Mouse (Mus musculus): Measurements from ENCODE around the gene Prkd2.

Prkd2 gene

GRCm38 (mm10) chr7:16859902-16860651 lies 17.4 kb downstream of the Prkd2 start:
- no peak for DNase-seq (ENCODE audit: low read depth, low spot score)

GRCm38 (mm10) chr7:16867488-16867887 lies 24.8 kb downstream of the Prkd2 start:
- no peak for DNase-seq (ENCODE audit: low read depth, low spot score)

GRCm38 (mm10) chr7:16869497-16869896 lies 26.8 kb downstream of the Prkd2 start:
- DNase-seq (ENCODE audit: low read depth, low spot score), result no peak

- no peak for DNase-seq (ENCODE audit: low read depth, low spot score)
These were observed 28.9 kb downstream of the Prkd2 start for GRCm38 (mm10) chr7:16871600-16871999.

- DNase-seq (ENCODE audit: low read depth, low spot score), result no peak
These were observed 29.8 kb downstream of the Prkd2 start for GRCm38 (mm10) chr7:16872478-16872877.

- DNase-seq (ENCODE audit: low read depth, low spot score), result no peak
These were observed 30.7 kb downstream of the Prkd2 start for GRCm38 (mm10) chr7:16873392-16873791.

GRCm38 (mm10) chr7:16874190-16874589 lies 31.5 kb downstream of the Prkd2 start:
- DNase-seq (ENCODE audit: low read depth, low spot score), result peak; percentile 80

GRCm38 (mm10) chr7:16874756-16875309 lies 32.1 kb downstream of the Prkd2 start:
- peak; percentile 100 for DNase-seq (ENCODE audit: low read depth, low spot score)

GRCm38 (mm10) chr7:16875310-16875325 lies 32.4 kb downstream of the Prkd2 start, which contains the start of gene Dact3:
Gene Dact3 (plus strand): TSS chr7:16875317.
- no peak for DNase-seq (ENCODE audit: low read depth, low spot score)

- DNase-seq (ENCODE audit: low read depth, low spot score), result no peak
These were observed 32.6 kb downstream of the Prkd2 start for GRCm38 (mm10) chr7:16875326-16875725.

GRCm38 (mm10) chr7:16876006-16876405 lies 33.3 kb downstream of the Prkd2 start:
- DNase-seq (ENCODE audit: low read depth, low spot score), result no peak

GRCm38 (mm10) chr7:16876608-16877007 lies 33.9 kb downstream of the Prkd2 start:
- DNase-seq (ENCODE audit: low read depth, low spot score), result no peak

- no peak for DNase-seq (ENCODE audit: low read depth, low spot score)
These were observed 35.0 kb downstream of the Prkd2 start for GRCm38 (mm10) chr7:16877717-16878116.

- no peak for DNase-seq (ENCODE audit: low read depth, low spot score)
These were observed 37.3 kb downstream of the Prkd2 start for GRCm38 (mm10) chr7:16879796-16880547.

- no peak for DNase-seq (ENCODE audit: low read depth, low spot score)
These were observed 37.9 kb downstream of the Prkd2 start for GRCm38 (mm10) chr7:16880615-16881014.

GRCm38 (mm10) chr7:16883162-16883561 lies 40.5 kb downstream of the Prkd2 start:
- no peak for DNase-seq (ENCODE audit: low read depth, low spot score)

GRCm38 (mm10) chr7:16884334-16884733 lies 41.6 kb downstream of the Prkd2 start:
- DNase-seq (ENCODE audit: low read depth, low spot score), result no peak

GRCm38 (mm10) chr7:16885271-16885776 lies 42.6 kb downstream of the Prkd2 start:
- no peak for DNase-seq (ENCODE audit: low read depth, low spot score)

- DNase-seq (ENCODE audit: low read depth, low spot score), result no peak
These were observed 43.2 kb downstream of the Prkd2 start for GRCm38 (mm10) chr7:16885905-16886304.

- peak; percentile 56 for DNase-seq (ENCODE audit: low read depth, low spot score)
These were observed 47.8 kb downstream of the Prkd2 start for GRCm38 (mm10) chr7:16890536-16890935.

- DNase-seq (ENCODE audit: low read depth, low spot score), result peak; percentile 89
These were observed 48.2 kb downstream of the Prkd2 start for GRCm38 (mm10) chr7:16890944-16891343.

GRCm38 (mm10) chr7:16891641-16892351 lies 49.1 kb downstream of the Prkd2 start, which contains the start of gene Gng8:
Gene Gng8 (plus strand): TSS chr7:16891786.
- peak; percentile 82 for DNase-seq (ENCODE audit: low read depth, low spot score)
